Mouse (Mus musculus): ENCODE data around the gene Yars.

Yars gene

GRCm38 (mm10) chr4:129189542-129190519 is at the start of gene Yars, which contains the start of gene S100pbp:
TSS of gene Yars (plus strand) at chr4:129189760.
TSS of gene S100pbp (minus strand) at chr4:129189727.
- peak; percentile 99 for DNase-seq (ENCODE audit: low spot score in 2 of 2)

- no peak for DNase-seq (ENCODE audit: low spot score in 2 of 2)
Observed at GRCm38 (mm10) chr4:129140808-129141207, 48.8 kb upstream of the Yars start.

GRCm38 (mm10) chr4:129141560-129142438 is 47.8 kb upstream of the Yars start:
- DNase-seq (ENCODE audit: low spot score in 2 of 2), result no peak

GRCm38 (mm10) chr4:129142439-129143045 is 47.0 kb upstream of the Yars start:
- no peak for DNase-seq (ENCODE audit: low spot score in 2 of 2)

- DNase-seq (ENCODE audit: low spot score in 2 of 2), result no peak
Observed at GRCm38 (mm10) chr4:129143509-129143908, 46.1 kb upstream of the Yars start.

- DNase-seq (ENCODE audit: low spot score in 2 of 2), result no peak
Observed at GRCm38 (mm10) chr4:129144401-129145367, 44.9 kb upstream of the Yars start.

GRCm38 (mm10) chr4:129145411-129145810 is 44.1 kb upstream of the Yars start:
- no peak for DNase-seq (ENCODE audit: low spot score in 2 of 2)

GRCm38 (mm10) chr4:129145943-129146342 is 43.6 kb upstream of the Yars start:
- no peak for DNase-seq (ENCODE audit: low spot score in 2 of 2)

- no peak for DNase-seq (ENCODE audit: low spot score in 2 of 2)
Observed at GRCm38 (mm10) chr4:129146392-129146791, 43.2 kb upstream of the Yars start.

- no peak for DNase-seq (ENCODE audit: low spot score in 2 of 2)
Observed at GRCm38 (mm10) chr4:129147552-129148103, 41.9 kb upstream of the Yars start.

- no peak for DNase-seq (ENCODE audit: low spot score in 2 of 2)
Observed at GRCm38 (mm10) chr4:129149321-129149720, 40.2 kb upstream of the Yars start.

- no peak for DNase-seq (ENCODE audit: low spot score in 2 of 2)
Observed at GRCm38 (mm10) chr4:129151276-129151811, 38.2 kb upstream of the Yars start.

GRCm38 (mm10) chr4:129157541-129157940 is 32.0 kb upstream of the Yars start:
- no peak for DNase-seq (ENCODE audit: low spot score in 2 of 2)

- DNase-seq (ENCODE audit: low spot score in 2 of 2), result no peak
Observed at GRCm38 (mm10) chr4:129158549-129158948, 31.0 kb upstream of the Yars start.

- DNase-seq (ENCODE audit: low spot score in 2 of 2), result no peak
Observed at GRCm38 (mm10) chr4:129161076-129161475, 28.5 kb upstream of the Yars start.

- DNase-seq (ENCODE audit: low spot score in 2 of 2), result no peak
Observed at GRCm38 (mm10) chr4:129161581-129162255, 27.8 kb upstream of the Yars start.

- DNase-seq (ENCODE audit: low spot score in 2 of 2), result no peak
Observed at GRCm38 (mm10) chr4:129172529-129172928, 17.0 kb upstream of the Yars start.

- no peak for DNase-seq (ENCODE audit: low spot score in 2 of 2)
Observed at GRCm38 (mm10) chr4:129179560-129179959, 10.0 kb upstream of the Yars start.

GRCm38 (mm10) chr4:129188041-129188659 is 1.4 kb upstream of the Yars start:
- no peak for DNase-seq (ENCODE audit: low spot score in 2 of 2)

Measured in thymus, postnatal 10 days (tissue).